Mouse (Mus musculus) heart, adult 11 months (tissue): ENCODE results near the gene Mapkap1.
A peak's percentile ranks its signal among the peaks of the same experiment; 100 is the strongest.

ENCODE experiments used
- DNase-seq: peaks from one replicate; pipeline ENCODE4 v3.0.0; 2022

The Mapkap1 gene

GRCm38 (mm10) chr2:34406601-34407464 lies at the start of gene Mapkap1:
Gene Mapkap1 (plus strand): TSS chr2:34406771.
- DNase-seq: peak; percentile 100

- DNase-seq: no peak
These were observed 42.9 kb upstream of the Mapkap1 start for GRCm38 (mm10) chr2:34363678-34364077.

- DNase-seq: peak; percentile 14
These were observed 39.5 kb upstream of the Mapkap1 start for GRCm38 (mm10) chr2:34367024-34367423.

GRCm38 (mm10) chr2:34368396-34368795 lies 38.2 kb upstream of the Mapkap1 start:
- DNase-seq: peak; percentile 83

GRCm38 (mm10) chr2:34370349-34370724 lies 36.2 kb upstream of the Mapkap1 start:
- DNase-seq: peak; percentile 79

- peak; percentile 96 for DNase-seq
These were observed 35.7 kb upstream of the Mapkap1 start for GRCm38 (mm10) chr2:34370725-34371440.

- peak; percentile 98 for DNase-seq
These were observed 34.9 kb upstream of the Mapkap1 start for GRCm38 (mm10) chr2:34371441-34372304.

GRCm38 (mm10) chr2:34372305-34373301 lies 34.0 kb upstream of the Mapkap1 start, which contains the start of gene Pbx3:
Gene Pbx3 (minus strand): TSS chr2:34373142.
- DNase-seq: peak; percentile 100

GRCm38 (mm10) chr2:34373886-34374285 lies 32.7 kb upstream of the Mapkap1 start:
- DNase-seq: no peak

GRCm38 (mm10) chr2:34374349-34374748 lies 32.2 kb upstream of the Mapkap1 start:
- peak; percentile 13 for DNase-seq

- no peak for DNase-seq
These were observed 27.6 kb upstream of the Mapkap1 start for GRCm38 (mm10) chr2:34378930-34379329.

- DNase-seq: no peak
These were observed 7.0 kb upstream of the Mapkap1 start for GRCm38 (mm10) chr2:34399535-34399934.

GRCm38 (mm10) chr2:34407596-34407995 lies 1.0 kb downstream of the Mapkap1 start:
- DNase-seq: peak; percentile 82

- peak; percentile 79 for DNase-seq
These were observed 1.8 kb downstream of the Mapkap1 start for GRCm38 (mm10) chr2:34408341-34408740.

GRCm38 (mm10) chr2:34409741-34410340 lies 3.3 kb downstream of the Mapkap1 start:
- peak; percentile 15 for DNase-seq

GRCm38 (mm10) chr2:34420256-34420655 lies 13.7 kb downstream of the Mapkap1 start:
- DNase-seq: peak; percentile 72

GRCm38 (mm10) chr2:34424186-34424585 lies 17.6 kb downstream of the Mapkap1 start:
- DNase-seq: no peak

- DNase-seq: peak; percentile 37
These were observed 19.1 kb downstream of the Mapkap1 start for GRCm38 (mm10) chr2:34425573-34426223.

- peak; percentile 10 for DNase-seq
These were observed 24.1 kb downstream of the Mapkap1 start for GRCm38 (mm10) chr2:34430663-34431062.

GRCm38 (mm10) chr2:34431701-34432372 lies 25.3 kb downstream of the Mapkap1 start:
- peak; percentile 71 for DNase-seq
